Mouse (Mus musculus) intestine, embryonic 15.5 days (tissue): ENCODE measurements around the gene Mapk3. TPM values are rescaled to one million over a fixed set of nuclear protein-coding genes. Genes with fewer than 3 reads are reported as not detected.

Source experiments
- polyA plus RNA-seq: library from polyadenylated mRNA; unstranded; fragments of >200 nt; fragmentation: Nextera tagmentation; extraction: Ambion mirVana; gene quantifications from 2 replicates; pipeline ENCODE4 v1.2.1, GENCODE M21; 2015

The Mapk3 gene
- polyA plus RNA-seq, 1 experiment from 2014 or later: 109 TPM

Other genes with a start within 250 kb of the Mapk3 start
- gene Eif3c, start 193.2 kb upstream of the Mapk3 start, polyA plus RNA-seq: 190 and 217 TPM in 2 replicates
- 0.75 and 1.8 TPM in 2 replicates for gene Apobr, start 174.7 kb upstream of the Mapk3 start, polyA plus RNA-seq
- gene Cln3, start 173.8 kb upstream of the Mapk3 start, polyA plus RNA-seq: 34.4 and 34.9 TPM in 2 replicates
- gene Il27, start 164.7 kb upstream of the Mapk3 start, polyA plus RNA-seq: not detected in 2 replicates
- 53.4 and 111 TPM in 2 replicates for gene Nupr1, start 128.7 kb upstream of the Mapk3 start, polyA plus RNA-seq
- gene Sgf29, start 110.3 kb upstream of the Mapk3 start, polyA plus RNA-seq: 45.2 and 51.7 TPM in 2 replicates
- 5.5 and 6.1 TPM in 2 replicates for gene Sult1a1, start 83.2 kb upstream of the Mapk3 start, polyA plus RNA-seq
- 118 and 120 TPM in 2 replicates for gene Bola2, start 64.2 kb upstream of the Mapk3 start, polyA plus RNA-seq
- 8.1 and 9.1 TPM in 2 replicates for gene Slx1b, start 63.8 kb upstream of the Mapk3 start, polyA plus RNA-seq
- 36.9 and 39.7 TPM in 2 replicates for gene Coro1a, start 51.8 kb upstream of the Mapk3 start, polyA plus RNA-seq
- 1.4 and 1.6 TPM in 2 replicates for gene Gdpd3, start 6.7 kb downstream of the Mapk3 start, polyA plus RNA-seq
- gene Ypel3, start 17.4 kb downstream of the Mapk3 start, polyA plus RNA-seq: 66.9 and 71.2 TPM in 2 replicates
- 0.34 and 0.43 TPM in 2 replicates for gene Tbx6, start 21.9 kb downstream of the Mapk3 start, polyA plus RNA-seq
- 248 and 256 TPM in 2 replicates for gene Ppp4c, start 32.9 kb downstream of the Mapk3 start, polyA plus RNA-seq
- gene Fam57b, start 38.1 kb downstream of the Mapk3 start, polyA plus RNA-seq: 1.2 and 1.5 TPM in 2 replicates
- not detected in 2 replicates for gene 4930451I11Rik, start 72.0 kb downstream of the Mapk3 start, polyA plus RNA-seq
- 0.75 and 1.0 TPM in 2 replicates for gene Doc2a, start 87.8 kb downstream of the Mapk3 start, polyA plus RNA-seq
- 23.2 and 25.1 TPM in 2 replicates for gene Hirip3, start 102.4 kb downstream of the Mapk3 start, polyA plus RNA-seq
- 59.1 and 65.9 TPM in 2 replicates for gene Ino80e, start 102.8 kb downstream of the Mapk3 start, polyA plus RNA-seq
- gene Taok2, start 125.1 kb downstream of the Mapk3 start, polyA plus RNA-seq: 30.8 and 31.9 TPM in 2 replicates
- 27.8 and 33.3 TPM in 2 replicates for gene Tmem219, start 163.3 kb downstream of the Mapk3 start, polyA plus RNA-seq
- gene Kctd13, start 169.3 kb downstream of the Mapk3 start, polyA plus RNA-seq: 13.6 and 13.9 TPM in 2 replicates
- gene Asphd1, start 190.0 kb downstream of the Mapk3 start, polyA plus RNA-seq: 0.32 and 0.46 TPM in 2 replicates
- 2.4 and 2.9 TPM in 2 replicates for gene Sez6l2, start 191.0 kb downstream of the Mapk3 start, polyA plus RNA-seq
- 123 and 136 TPM in 2 replicates for gene Cdipt, start 216.3 kb downstream of the Mapk3 start, polyA plus RNA-seq
- gene Cdiptos, start 216.5 kb downstream of the Mapk3 start, polyA plus RNA-seq: 0.98 and 2.3 TPM in 2 replicates